Mouse (Mus musculus): ENCODE measurements around the gene Srpx2. TPM values are rescaled to one million over a fixed set of nuclear protein-coding genes. Genes with fewer than 3 reads are reported as not detected.

Srpx2 gene
- 2.2 and 2.8 TPM in 2 replicates for polyA plus RNA-seq (2014; fragmentation: Nextera tagmentation; extraction: Ambion mirVana)

- no peak for ATAC-seq (replicated peaks; ENCODE audit: insufficient number of reproducible peaks, low FRiP score, low TSS enrichment)
- Histone ChIP-seq H3K36me3 (ENCODE audit: control insufficient read depth, insufficient read depth, low read length) (no peaks in the 10 kb centered on the region), H3K4me2 (no peak within 1 kb of the TSS), H3K27ac (ENCODE audit: low read depth, low read length) (no peak within 1 kb of the TSS), H3K27me3 (ENCODE audit: control insufficient read depth, insufficient read depth, low read length) (no peaks in the 10 kb centered on the region), H3K9ac (ENCODE audit: low read depth, low read length) (no peak within 1 kb of the TSS), H3K9me3 (replicated peaks; ENCODE audit: control insufficient read depth, low read length) (no peaks in the 10 kb centered on the region), H3K4me1 (ENCODE audit: control insufficient read depth, insufficient read depth, low read length) (0 out of 2 replicates have a peak, but pooled peaks cover 6% of the 10 kb centered on the region), H3K4me3 (ENCODE audit: low read depth, low read length) (no peak within 1 kb of the TSS)
- 23% methylated on average over 3 of the region's 3 CpGs for WGBS (ENCODE audit: insufficient replicate concordance)
These were observed at the start of gene Srpx2 for GRCm38 (mm10) chrX:133908261-133908660. Gene Srpx2 (plus strand): TSS chrX:133908426.

- no peaks in the 10 kb centered on the region for H3K4me1 ChIP-seq (ENCODE audit: control insufficient read depth, insufficient read depth, low read length)
- WGBS (ENCODE audit: insufficient replicate concordance), result 82% methylated on average over 6 of the region's 6 CpGs
- H3K4me2 ChIP-seq, result no peak overlapping the region
- no peaks in the 10 kb centered on the region for H3K9me3 ChIP-seq (replicated peaks; ENCODE audit: control insufficient read depth, low read length)
- H3K36me3 ChIP-seq (ENCODE audit: control insufficient read depth, insufficient read depth, low read length), result no peaks in the 10 kb centered on the region
- no peak overlapping the region for H3K27ac ChIP-seq (ENCODE audit: low read depth, low read length)
- no peak overlapping the region for H3K9ac ChIP-seq (ENCODE audit: low read depth, low read length)
- no peak overlapping the region for H3K4me3 ChIP-seq (ENCODE audit: low read depth, low read length)
- no peak for ATAC-seq (replicated peaks; ENCODE audit: insufficient number of reproducible peaks, low FRiP score, low TSS enrichment)
- no peaks in the 10 kb centered on the region for H3K27me3 ChIP-seq (ENCODE audit: control insufficient read depth, insufficient read depth, low read length)
These were observed 38.5 kb upstream of the Srpx2 start for GRCm38 (mm10) chrX:133869743-133870142.

DNA sequence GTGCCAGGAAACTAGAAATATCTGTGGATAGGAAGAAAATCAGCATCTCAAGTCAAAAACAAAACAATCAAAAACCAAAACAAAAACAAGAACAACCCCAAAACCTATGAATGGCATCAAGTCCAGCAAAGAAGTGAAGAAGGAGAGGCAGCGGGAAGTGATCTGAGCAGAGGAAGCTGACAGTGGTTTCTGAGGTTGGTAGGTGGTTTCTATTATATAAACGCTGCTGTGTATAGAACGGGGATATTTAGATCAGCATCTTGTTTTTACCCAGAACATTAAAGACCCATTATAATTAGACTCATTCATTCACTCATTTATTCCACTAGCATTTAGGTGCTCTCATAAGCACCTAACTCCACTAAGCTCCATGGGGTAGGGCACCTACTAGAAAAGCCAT, 20.9 kb upstream of the Srpx2 start:
- H3K4me1 ChIP-seq (ENCODE audit: control insufficient read depth, insufficient read depth, low read length), result no peaks in the 10 kb centered on the region
- no peak overlapping the region for H3K4me2 ChIP-seq

DNA sequence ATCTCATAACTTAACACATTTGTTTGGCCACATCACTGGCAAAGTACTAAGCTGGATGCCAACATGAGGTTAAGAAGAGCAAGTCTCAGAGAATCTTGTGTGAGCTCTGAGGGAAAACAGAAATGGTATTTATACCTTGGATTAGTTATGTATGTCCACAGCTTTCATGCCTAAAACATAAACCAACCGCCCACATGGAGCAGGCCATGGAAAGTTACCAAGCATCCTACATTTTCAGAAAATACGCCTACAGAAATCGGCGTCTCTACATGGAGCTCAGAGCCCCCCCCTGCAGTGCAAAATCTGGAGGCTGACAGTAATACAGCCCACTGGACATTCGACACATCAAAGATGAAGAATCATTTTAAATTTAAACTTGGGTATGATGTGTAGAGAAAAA, 20.1 kb upstream of the Srpx2 start:
- H3K4me2 ChIP-seq, result no peak overlapping the region
- H3K9ac ChIP-seq (ENCODE audit: low read depth, low read length), result no peak overlapping the region
- H3K27ac ChIP-seq (ENCODE audit: low read depth, low read length), result no peak overlapping the region
- WGBS (ENCODE audit: insufficient replicate concordance), result 91% methylated on average over 5 of the region's 5 CpGs
- no peak overlapping the region for H3K4me3 ChIP-seq (ENCODE audit: low read depth, low read length)
- no peaks in the 10 kb centered on the region for H3K9me3 ChIP-seq (replicated peaks; ENCODE audit: control insufficient read depth, low read length)
- H3K36me3 ChIP-seq (ENCODE audit: control insufficient read depth, insufficient read depth, low read length), result no peaks in the 10 kb centered on the region
- ATAC-seq (replicated peaks; ENCODE audit: insufficient number of reproducible peaks, low FRiP score, low TSS enrichment), result no peak
- no peaks in the 10 kb centered on the region for H3K27me3 ChIP-seq (ENCODE audit: control insufficient read depth, insufficient read depth, low read length)
- no peaks in the 10 kb centered on the region for H3K4me1 ChIP-seq (ENCODE audit: control insufficient read depth, insufficient read depth, low read length)

More for the DNA sequence above, 20.9 kb upstream of the Srpx2 start:
- Histone ChIP-seq H3K9ac (ENCODE audit: low read depth, low read length) (no peak overlapping the region), H3K27me3 (ENCODE audit: control insufficient read depth, insufficient read depth, low read length) (no peaks in the 10 kb centered on the region), H3K36me3 (ENCODE audit: control insufficient read depth, insufficient read depth, low read length) (no peaks in the 10 kb centered on the region), H3K27ac (ENCODE audit: low read depth, low read length) (no peak overlapping the region), H3K9me3 (replicated peaks; ENCODE audit: control insufficient read depth, low read length) (no peaks in the 10 kb centered on the region), H3K4me3 (ENCODE audit: low read depth, low read length) (no peak overlapping the region)
- no peak for ATAC-seq (replicated peaks; ENCODE audit: insufficient number of reproducible peaks, low FRiP score, low TSS enrichment)
- WGBS (ENCODE audit: insufficient replicate concordance), result 89% methylated on average over 3 of the region's 3 CpGs

DNA sequence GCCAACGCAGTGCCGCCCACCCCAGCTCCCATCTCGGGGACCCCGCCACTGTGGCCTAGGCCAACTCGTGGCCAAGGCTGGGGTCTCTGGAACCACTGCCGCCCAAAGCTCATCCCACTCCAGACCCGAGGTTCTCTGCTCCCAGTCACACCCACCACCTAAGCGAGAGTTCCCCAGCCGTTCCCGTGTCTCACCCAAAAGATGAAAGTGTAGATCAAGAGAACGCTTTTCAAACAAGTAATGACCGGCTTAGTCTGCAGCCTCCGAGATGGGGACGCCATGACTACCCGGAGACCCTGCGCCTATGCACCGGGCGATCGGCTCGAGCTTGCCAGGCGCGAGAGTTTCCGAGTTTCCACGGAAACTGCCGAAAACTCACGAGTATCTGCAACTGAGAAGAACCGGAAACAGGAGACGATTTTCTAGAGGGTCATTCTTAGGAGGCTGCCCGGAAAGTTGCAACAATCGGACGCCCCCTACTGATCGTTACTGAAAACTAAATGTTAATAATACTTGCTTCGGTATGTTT, 10.1 kb upstream of the Srpx2 start, which contains the start of gene Tspan6:
TSS of gene Tspan6 (minus strand) at position 416 of the 529 bp plus-strand sequence.
- WGBS (ENCODE audit: insufficient replicate concordance), result 16% methylated on average over 33 of the region's 33 CpGs
- Histone ChIP-seq H3K4me2 (peak within 1 kb of the TSS; percentile 58), H3K27me3 (ENCODE audit: control insufficient read depth, insufficient read depth, low read length) (no peaks in the 10 kb centered on the region), H3K9ac (ENCODE audit: low read depth, low read length) (peak within 1 kb of the TSS; percentile 79), H3K36me3 (ENCODE audit: control insufficient read depth, insufficient read depth, low read length) (no peaks in the 10 kb centered on the region), H3K9me3 (replicated peaks; ENCODE audit: control insufficient read depth, low read length) (no peaks in the 10 kb centered on the region), H3K4me3 (ENCODE audit: low read depth, low read length) (peak within 1 kb of the TSS; percentile 55), H3K4me1 (ENCODE audit: control insufficient read depth, insufficient read depth, low read length) (no peaks in the 10 kb centered on the region), H3K27ac (ENCODE audit: low read depth, low read length) (no peak within 1 kb of the TSS)
- peak; percentile 55 for ATAC-seq (replicated peaks; ENCODE audit: insufficient number of reproducible peaks, low FRiP score, low TSS enrichment)

- no peak for ATAC-seq (replicated peaks; ENCODE audit: insufficient number of reproducible peaks, low FRiP score, low TSS enrichment)
- H3K36me3 ChIP-seq (ENCODE audit: control insufficient read depth, insufficient read depth, low read length), result no peaks in the 10 kb centered on the region
- no peaks in the 10 kb centered on the region for H3K27me3 ChIP-seq (ENCODE audit: control insufficient read depth, insufficient read depth, low read length)
- 26% methylated on average over 10 of the region's 10 CpGs for WGBS (ENCODE audit: insufficient replicate concordance)
- H3K4me3 ChIP-seq (ENCODE audit: low read depth, low read length), result no peak overlapping the region
- no peaks in the 10 kb centered on the region for H3K9me3 ChIP-seq (replicated peaks; ENCODE audit: control insufficient read depth, low read length)
- H3K27ac ChIP-seq (ENCODE audit: low read depth, low read length), result peak overlapping the region; percentile 22; the same call in 1 of the 2 replicates
- H3K4me1 ChIP-seq (ENCODE audit: control insufficient read depth, insufficient read depth, low read length), result 0 out of 2 replicates have a peak, but pooled peaks cover 6% of the 10 kb centered on the region
- H3K9ac ChIP-seq (ENCODE audit: low read depth, low read length), result no peak overlapping the region
- peak overlapping the region; percentile 19; the same call in 1 of the 2 replicates for H3K4me2 ChIP-seq
These were observed 3.3 kb downstream of the Srpx2 start for GRCm38 (mm10) chrX:133911397-133912103.

DNA sequence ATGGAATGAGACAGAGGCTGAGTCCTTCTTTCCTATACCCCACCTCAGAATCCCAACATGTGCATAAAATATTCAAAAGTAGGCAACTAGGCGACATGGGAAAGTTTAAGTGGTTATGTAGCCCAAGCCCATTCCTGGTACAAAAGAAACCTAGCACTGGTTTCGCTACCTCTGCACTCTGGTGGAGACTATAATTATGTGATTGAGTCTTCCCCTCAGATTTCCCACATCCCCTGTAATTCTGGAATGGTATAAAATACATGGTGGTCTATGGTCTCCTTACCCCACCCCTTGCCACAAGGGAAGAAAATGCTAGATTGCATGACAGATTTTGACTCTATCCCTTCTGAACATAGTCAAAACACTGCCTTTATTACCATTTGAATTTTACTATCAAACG, 4.8 kb downstream of the Srpx2 start:
- no peaks in the 10 kb centered on the region for H3K9me3 ChIP-seq (replicated peaks; ENCODE audit: control insufficient read depth, low read length)
- 71% methylated on average over 3 of the region's 3 CpGs for WGBS (ENCODE audit: insufficient replicate concordance)
- no peaks in the 10 kb centered on the region for H3K27me3 ChIP-seq (ENCODE audit: control insufficient read depth, insufficient read depth, low read length)
- ATAC-seq (replicated peaks; ENCODE audit: insufficient number of reproducible peaks, low FRiP score, low TSS enrichment), result no peak
- H3K36me3 ChIP-seq (ENCODE audit: control insufficient read depth, insufficient read depth, low read length), result no peaks in the 10 kb centered on the region
- H3K4me3 ChIP-seq (ENCODE audit: low read depth, low read length), result no peak overlapping the region
- H3K4me2 ChIP-seq, result no peak overlapping the region
- H3K4me1 ChIP-seq (ENCODE audit: control insufficient read depth, insufficient read depth, low read length), result 0 out of 2 replicates have a peak, but pooled peaks cover 6% of the 10 kb centered on the region
- no peak overlapping the region for H3K27ac ChIP-seq (ENCODE audit: low read depth, low read length)
- H3K9ac ChIP-seq (ENCODE audit: low read depth, low read length), result no peak overlapping the region

- H3K4me3 ChIP-seq (ENCODE audit: low read depth, low read length), result no peak overlapping the region
- H3K27me3 ChIP-seq (ENCODE audit: control insufficient read depth, insufficient read depth, low read length), result no peaks in the 10 kb centered on the region
- H3K36me3 ChIP-seq (ENCODE audit: control insufficient read depth, insufficient read depth, low read length), result no peaks in the 10 kb centered on the region
- ATAC-seq (replicated peaks; ENCODE audit: insufficient number of reproducible peaks, low FRiP score, low TSS enrichment), result peak; percentile 63
- no peak overlapping the region for H3K9ac ChIP-seq (ENCODE audit: low read depth, low read length)
- H3K27ac ChIP-seq (ENCODE audit: low read depth, low read length), result peak overlapping the region; percentile 70; the same call in 1 of the 2 replicates
- 0 out of 2 replicates have a peak overlapping the region, but pooled peaks have one; percentile 16 for H3K4me2 ChIP-seq
- 0 out of 2 replicates have a peak, but pooled peaks cover 6% of the 10 kb centered on the region for H3K4me1 ChIP-seq (ENCODE audit: control insufficient read depth, insufficient read depth, low read length)
- H3K9me3 ChIP-seq (replicated peaks; ENCODE audit: control insufficient read depth, low read length), result no peaks in the 10 kb centered on the region
- WGBS (ENCODE audit: insufficient replicate concordance), result 38% methylated on average over 7 of the region's 7 CpGs
These were observed 6.0 kb downstream of the Srpx2 start for GRCm38 (mm10) chrX:133914219-133914618.
